8 mouse cellular contexts compared by ENCODE assay signal in the genomic region with DNA sequence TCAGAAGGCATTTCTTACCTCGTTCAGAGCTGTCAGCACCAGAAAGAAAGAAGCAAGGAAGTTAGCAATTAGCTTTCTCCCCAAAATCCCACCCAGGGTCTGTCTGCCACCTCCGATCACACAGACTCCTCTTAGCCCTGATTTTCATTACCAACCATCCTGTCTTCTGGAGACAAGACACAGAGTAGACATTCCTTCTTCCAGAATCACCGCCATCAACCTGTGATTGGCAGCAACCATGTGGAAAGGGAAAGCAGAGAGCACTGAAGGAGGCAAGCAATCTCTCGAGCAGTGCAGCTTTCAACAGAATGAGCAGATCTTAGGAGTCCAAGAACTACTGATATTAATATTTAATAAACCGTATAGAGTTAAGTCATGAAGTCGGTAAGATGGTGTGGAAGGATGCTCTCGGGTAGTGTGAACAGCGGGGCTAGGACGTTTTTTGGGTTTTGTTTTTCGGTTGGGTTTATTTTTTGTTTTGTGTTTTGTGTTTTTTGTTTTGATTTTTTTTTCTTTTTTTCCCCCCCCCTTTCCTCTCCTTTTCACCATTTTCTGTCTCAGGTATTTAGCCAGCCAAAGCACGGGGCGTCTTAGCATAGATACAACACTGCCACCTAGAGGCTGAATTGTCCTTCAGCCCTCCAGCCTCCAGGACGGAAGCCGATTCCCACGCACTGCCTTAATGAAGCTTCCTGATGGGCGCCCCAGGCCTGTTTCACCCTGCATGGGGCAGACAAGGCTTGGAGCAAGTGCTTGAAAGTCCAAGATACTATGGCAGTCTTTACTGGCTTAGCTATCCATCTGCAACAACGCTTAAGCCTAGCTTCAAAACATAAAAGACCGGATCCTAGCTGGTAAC.
DNase-seq lines count a peak whose midpoint lies in the region; ATAC-seq and TF ChIP-seq lines count a peak whose summit lies in the region.

No protein-coding gene starts in this region.

- H3K79me2 ChIP-seq in MEL (ENCODE audit: control insufficient read depth, insufficient read depth, low read length, poor library complexity): no peaks in the 10 kb centered on the region

- intact Hi-C loops in heart, postnatal 36 days (cut with DNase I): loop anchor here (1.0 to 5.0 kb wide), 2 partner anchors 83 to 109 kb away; no protein-coding TSS in a partner anchor

- peak; percentile 8 to 56 (median 27); a peak in 5 of 6 replicates for TF ChIP-seq CTCF in MEL (IDR thresholded peaks at IDR 0.05 in 2 of 3, conservative IDR thresholded peaks at IDR 0.05 in 1 of 3; ENCODE audit: control insufficient read depth in 1 of 3, insufficient read depth in 1 of 3, low read depth in 2 of 3, low read length in 3 of 3, poor library complexity in 1 of 3, severe bottlenecking in 1 of 3)

- no peaks in the 10 kb centered on the region for H3K27me3 ChIP-seq in MEL (ENCODE audit: control insufficient read depth in 1 of 2, insufficient read depth in 2 of 2, low read length in 2 of 2)
- peaks cover 29% of the 10 kb centered on the region for H3K27me3 ChIP-seq in forebrain, embryonic 12.5 days

- no peak overlapping the region for H3K27ac ChIP-seq in MEL (ENCODE audit: control insufficient read depth, low read depth, low read length)
- peak overlapping the region; percentile 76; the same call in 1 of the 2 replicates for H3K27ac ChIP-seq in forebrain, embryonic 12.5 days

- no peak for TF ChIP-seq EP300 in MEL (IDR thresholded peaks at IDR 0.05; ENCODE audit: low read depth in 1 of 2, low read length in 2 of 2)

- H3K9me3 ChIP-seq in MEL (replicated peaks; ENCODE audit: insufficient read depth, low read length): no peaks in the 10 kb centered on the region
- H3K9me3 ChIP-seq in forebrain, embryonic 12.5 days: no peaks in the 10 kb centered on the region

- TF ChIP-seq POLR2A in MEL (IDR thresholded peaks at IDR 0.05; ENCODE audit: control insufficient read depth in 1 of 2, insufficient read depth in 1 of 2, low read depth in 1 of 2, low read length in 2 of 2, poor library complexity in 1 of 2): no peak

- H3K4me1 ChIP-seq in MEL (ENCODE audit: control insufficient read depth in 1 of 2, insufficient read depth in 2 of 2, low read length in 2 of 2): no peaks in the 10 kb centered on the region
- peaks cover 19% of the 10 kb centered on the region for H3K4me1 ChIP-seq in forebrain, embryonic 12.5 days

- DNase-seq in MEL (ENCODE audit: low read depth, low spot score): peak; percentile 13
- DNase-seq in c-Kit-positive CD71-positive TER-119-negative erythroid progenitor cells, embryonic 14.5 days (ENCODE audit: low read depth): peak; percentile 7
- peak; percentile 23 to 39 for DNase-seq in heart, postnatal 36 days
- DNase-seq in large intestine, adult 2 months (ENCODE audit: low read depth, low spot score): peak; percentile 11
- peak; percentile 11 to 14 for DNase-seq in lung, adult 18-20 months
- peak; percentile 45 for DNase-seq in ovary, postnatal 36 days (ENCODE audit: low spot score)

- peak; percentile 25 for TF ChIP-seq RAD21 in MEL (IDR thresholded peaks at IDR 0.05; ENCODE audit: low read depth, low read length)

- 31% methylated on average over 18 of the region's 18 CpGs for WGBS in forebrain, embryonic 12.5 days
- 42% methylated on average over 18 of the region's 18 CpGs for WGBS in large intestine, adult 2 months

- H3K4me2 ChIP-seq in forebrain, embryonic 12.5 days: 0 out of 2 replicates have a peak overlapping the region, but pooled peaks have one; percentile 24

- H3K36me3 ChIP-seq in MEL (ENCODE audit: control insufficient read depth in 1 of 2, insufficient read depth in 2 of 2, low read length in 2 of 2): no peaks in the 10 kb centered on the region
- H3K36me3 ChIP-seq in forebrain, embryonic 12.5 days (replicated peaks): no peaks in the 10 kb centered on the region

- no peak overlapping the region for H3K9ac ChIP-seq in MEL (ENCODE audit: control insufficient read depth, low read depth, low read length, poor library complexity, severe bottlenecking)
- H3K9ac ChIP-seq in forebrain, embryonic 12.5 days: no peak overlapping the region

- peak; percentile 93 for ATAC-seq in forebrain, embryonic 12.5 days (ENCODE audit: low FRiP score)
- no peak for ATAC-seq in erythroblast, adult 5-6 weeks (replicated peaks; ENCODE audit: low FRiP score, poor library complexity, severe bottlenecking)

- no peak overlapping the region for H3K4me3 ChIP-seq in MEL (ENCODE audit: control insufficient read depth in 1 of 2, insufficient read depth in 1 of 2, low read depth in 2 of 2, low read length in 2 of 2)
- no peak overlapping the region for H3K4me3 ChIP-seq in forebrain, embryonic 12.5 days (replicated peaks)

TF ChIP-seq in MEL, 35 proteins besides CTCF, POLR2A, EP300 and RAD21:
- TF ChIP-seq NELFE (IDR thresholded peaks at IDR 0.05; ENCODE audit: low read depth, low read length) (no peak), NRF1 (IDR thresholded peaks at IDR 0.05; ENCODE audit: insufficient read depth, low read depth, low read length, poor library complexity, severe bottlenecking) (no peak), MAFK (IDR thresholded peaks at IDR 0.05; ENCODE audit: borderline replicate concordance, low read depth, low read length) (no peak), BHLHE40 (IDR thresholded peaks at IDR 0.05; ENCODE audit: borderline replicate concordance, low read depth, low read length) (no peak), MXI1 (IDR thresholded peaks at IDR 0.05; ENCODE audit: low read depth, low read length) (no peak), MAZ (IDR thresholded peaks at IDR 0.05; ENCODE audit: low read depth, low read length) (no peak), HCFC1 (IDR thresholded peaks at IDR 0.05; ENCODE audit: low read depth, low read length) (no peak), KAT2A (conservative IDR thresholded peaks at IDR 0.05; ENCODE audit: low read depth, low read length) (no peak), CHD2 (IDR thresholded peaks at IDR 0.05; ENCODE audit: low read length) (no peak), POLR2AphosphoS5 (IDR thresholded peaks at IDR 0.05; ENCODE audit: borderline replicate concordance, low read depth, low read length) (no peak), RCOR1 (IDR thresholded peaks at IDR 0.05; ENCODE audit: low read depth, low read length) (no peak), CHD1 (IDR thresholded peaks at IDR 0.05; ENCODE audit: low read depth, low read length) (no peak), UBTF (IDR thresholded peaks at IDR 0.05; ENCODE audit: borderline replicate concordance, insufficient read depth, low read depth, low read length) (no peak), GABPA (IDR thresholded peaks at IDR 0.05; ENCODE audit: low read depth, low read length) (no peak), E2F4 (IDR thresholded peaks at IDR 0.05; ENCODE audit: borderline replicate concordance, low read depth, low read length) (no peak), POLR2AphosphoS2 (IDR thresholded peaks at IDR 0.05; ENCODE audit: low read length) (no peak), ETS1 (IDR thresholded peaks at IDR 0.05; ENCODE audit: low read depth, low read length) (no peak), GATA1 (IDR thresholded peaks at IDR 0.05; ENCODE audit: low read depth, low read length) (no peak)
